Mouse (Mus musculus): Measurements from ENCODE around the gene Gm10577.
A peak's percentile ranks its signal among the peaks of the same experiment; 100 is the strongest.

Gm10577 gene

GRCm38 (mm10) chr4:101020596-101020995, at the start of gene Gm10577:
TSS of gene Gm10577 (minus strand) at chr4:101020696.
- no peak for DNase-seq

GRCm38 (mm10) chr4:101069154-101069971, 48.9 kb upstream of the Gm10577 start:
- peak; percentile 10 for DNase-seq

GRCm38 (mm10) chr4:101068786-101069153, 48.3 kb upstream of the Gm10577 start, which contains the start of gene Raver2:
TSS of gene Raver2 (plus strand) at chr4:101068983.
- DNase-seq = peak; percentile 55

GRCm38 (mm10) chr4:101066401-101066800, 45.9 kb upstream of the Gm10577 start:
- no peak for DNase-seq

- no peak for DNase-seq
Observed at GRCm38 (mm10) chr4:101062146-101062545, 41.6 kb upstream of the Gm10577 start.

GRCm38 (mm10) chr4:101046576-101046975, 26.1 kb upstream of the Gm10577 start:
- no peak for DNase-seq

- DNase-seq = no peak
Observed at GRCm38 (mm10) chr4:101044149-101044548, 23.7 kb upstream of the Gm10577 start.

GRCm38 (mm10) chr4:101043691-101044090, 23.2 kb upstream of the Gm10577 start:
- DNase-seq = no peak

- no peak for DNase-seq
Observed at GRCm38 (mm10) chr4:101037156-101037555, 16.7 kb upstream of the Gm10577 start.

- no peak for DNase-seq
Observed at GRCm38 (mm10) chr4:101035131-101035530, 14.6 kb upstream of the Gm10577 start.

GRCm38 (mm10) chr4:101033047-101033446, 12.6 kb upstream of the Gm10577 start:
- no peak for DNase-seq

- no peak for DNase-seq
Observed at GRCm38 (mm10) chr4:101027852-101028411, 7.4 kb upstream of the Gm10577 start.

GRCm38 (mm10) chr4:101026995-101027394, 6.5 kb upstream of the Gm10577 start:
- no peak for DNase-seq

- no peak for DNase-seq
Observed at GRCm38 (mm10) chr4:101026566-101026965, 6.1 kb upstream of the Gm10577 start.

- DNase-seq = no peak
Observed at GRCm38 (mm10) chr4:101017806-101018205, 2.7 kb downstream of the Gm10577 start.

- DNase-seq = no peak
Observed at GRCm38 (mm10) chr4:101009092-101009491, 11.4 kb downstream of the Gm10577 start.

- no peak for DNase-seq
Observed at GRCm38 (mm10) chr4:101008362-101008769, 12.1 kb downstream of the Gm10577 start.

GRCm38 (mm10) chr4:101002961-101003360, 17.5 kb downstream of the Gm10577 start:
- no peak for DNase-seq

GRCm38 (mm10) chr4:101001073-101001472, 19.4 kb downstream of the Gm10577 start:
- no peak for DNase-seq

GRCm38 (mm10) chr4:101000622-101001021, 19.9 kb downstream of the Gm10577 start:
- DNase-seq = no peak

GRCm38 (mm10) chr4:100998906-100999305, 21.6 kb downstream of the Gm10577 start:
- DNase-seq = no peak

- peak; percentile 67 for DNase-seq
Observed at GRCm38 (mm10) chr4:100998145-100998544, 22.4 kb downstream of the Gm10577 start.

GRCm38 (mm10) chr4:100996060-100996651, 24.3 kb downstream of the Gm10577 start:
- no peak for DNase-seq

GRCm38 (mm10) chr4:100995617-100996016, 24.9 kb downstream of the Gm10577 start:
- DNase-seq = no peak
